Mouse (Mus musculus): ENCODE measurements around the gene Jup. TPM values are rescaled to one million over a fixed set of nuclear protein-coding genes. Genes with fewer than 3 reads are reported as not detected.
"Not testable (repeated sequence)": the region's sequence is repeated elsewhere in the genome, so short reads cannot be mapped to it uniquely, and the experiment has no call there.

Jup gene
- polyA plus RNA-seq, 1 experiment from 2014 or later: 33.3 TPM

DNA sequence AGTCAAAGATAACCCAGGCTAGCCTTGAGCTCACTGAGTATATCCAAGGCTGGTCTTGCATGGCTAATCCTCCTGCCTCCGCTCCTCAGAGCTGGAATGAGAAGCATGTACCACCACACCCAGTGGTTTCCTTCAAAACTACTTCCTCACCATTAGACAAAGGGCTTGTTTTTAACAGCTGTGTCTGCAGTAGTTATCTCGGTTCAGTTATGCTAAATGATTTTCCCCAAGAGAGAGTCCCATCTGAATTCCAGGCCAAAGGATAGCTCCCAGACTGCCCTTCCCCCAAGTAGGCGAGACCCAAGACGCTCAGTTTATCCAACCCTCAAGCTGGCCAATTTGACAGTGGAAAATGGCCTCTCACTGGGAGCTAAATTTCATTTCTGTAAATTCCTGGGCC is 21.6 kb downstream of the Jup start:
- no peak for ATAC-seq
- no peak for DNase-seq (ENCODE audit: low spot score)
- Histone ChIP-seq H3K9ac (ENCODE audit: low read length) (no peak overlapping the region), H3K9me3 (replicated peaks; ENCODE audit: control insufficient read depth, low read length) (no peaks in the 10 kb centered on the region), H3K36me3 (ENCODE audit: control insufficient read depth, insufficient read depth, low read length) (peaks cover 56% of the 10 kb centered on the region), H3K4me2 (ENCODE audit: low read length) (no peak overlapping the region), H3K4me3 (ENCODE audit: low read depth, low read length) (no peak overlapping the region), H3K4me1 (ENCODE audit: control insufficient read depth, insufficient read depth, low read length) (no peaks in the 10 kb centered on the region), H3K27me3 (replicated peaks; ENCODE audit: control insufficient read depth, insufficient read depth, low read length) (no peaks in the 10 kb centered on the region), H3K27ac (ENCODE audit: low read depth, low read length) (no peak overlapping the region)
- 85% methylated on average over 4 of the region's 4 CpGs for WGBS

DNA sequence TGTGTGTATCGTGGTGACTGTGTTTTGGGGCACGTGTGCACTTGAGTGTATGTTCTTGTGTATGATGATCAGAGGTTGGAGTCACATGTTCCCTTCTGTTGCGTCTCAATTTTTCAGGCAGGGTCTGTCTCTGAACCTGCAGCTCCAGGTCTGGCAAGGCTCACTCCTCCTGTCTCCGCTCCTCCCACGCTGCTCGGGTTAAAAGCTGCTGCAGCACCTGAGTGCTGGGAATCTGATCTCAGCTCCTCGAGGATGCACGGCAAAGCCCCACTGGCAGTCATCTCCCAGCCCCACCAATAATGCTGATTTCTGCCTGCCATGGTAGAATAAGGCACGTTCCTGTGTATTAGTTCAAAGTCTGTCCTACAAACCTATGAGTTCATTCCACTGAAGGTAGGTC is 22.4 kb downstream of the Jup start:
- WGBS: 90% methylated on average over 9 of the region's 9 CpGs
- ATAC-seq (no peak), DNase-seq (ENCODE audit: low spot score) (no peak)
- Histone ChIP-seq H3K36me3 (ENCODE audit: control insufficient read depth, insufficient read depth, low read length) (peaks cover 50% of the 10 kb centered on the region), H3K27me3 (replicated peaks; ENCODE audit: control insufficient read depth, insufficient read depth, low read length) (no peaks in the 10 kb centered on the region), H3K9me3 (replicated peaks; ENCODE audit: control insufficient read depth, low read length) (no peaks in the 10 kb centered on the region), H3K4me2 (ENCODE audit: low read length) (no peak overlapping the region), H3K9ac (ENCODE audit: low read length) (no peak overlapping the region), H3K4me3 (ENCODE audit: low read depth, low read length) (no peak overlapping the region), H3K27ac (ENCODE audit: low read depth, low read length) (no peak overlapping the region), H3K4me1 (ENCODE audit: control insufficient read depth, insufficient read depth, low read length) (no peaks in the 10 kb centered on the region)

DNA sequence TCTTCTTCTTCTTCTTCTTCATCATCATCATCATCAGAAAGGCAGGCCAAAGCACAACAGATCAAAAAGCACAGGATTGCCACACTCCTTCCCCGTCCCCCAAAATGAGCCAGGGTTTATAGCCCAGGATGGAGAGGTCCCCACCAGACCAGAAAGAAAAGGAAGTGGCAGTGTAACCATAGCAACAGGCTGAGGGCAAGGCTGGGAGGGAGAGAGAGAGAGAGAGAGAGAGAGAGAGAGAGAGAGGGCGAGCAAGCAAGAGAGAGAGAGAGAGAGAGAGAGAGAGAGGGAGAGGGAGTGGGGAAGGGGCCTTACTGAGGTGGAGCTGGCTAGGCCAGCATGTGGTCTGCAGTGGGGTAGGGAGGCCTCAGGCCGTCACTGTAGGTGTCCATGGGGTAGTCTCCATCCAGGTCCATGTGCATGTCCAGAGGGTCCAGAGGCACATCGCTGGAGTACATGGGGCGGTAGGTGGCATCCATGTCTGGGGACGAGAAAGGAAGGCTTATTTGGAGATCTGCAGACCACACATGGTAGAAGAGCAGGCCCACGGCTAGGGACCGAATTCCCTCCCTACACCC is 25.5 kb downstream of the Jup start:
- no peak overlapping the region for H3K4me2 ChIP-seq (ENCODE audit: low read length)
- 72% methylated on average over 7 of the region's 8 CpGs for WGBS
- ATAC-seq: no peak
- no peaks in the 10 kb centered on the region for H3K27me3 ChIP-seq (replicated peaks; ENCODE audit: control insufficient read depth, insufficient read depth, low read length)
- no peaks in the 10 kb centered on the region for H3K9me3 ChIP-seq (replicated peaks; ENCODE audit: control insufficient read depth, low read length)
- DNase-seq (ENCODE audit: low spot score): no peak
- H3K4me3 ChIP-seq (ENCODE audit: low read depth, low read length): no peak overlapping the region
- H3K4me1 ChIP-seq (ENCODE audit: control insufficient read depth, insufficient read depth, low read length): no peaks in the 10 kb centered on the region
- no peak overlapping the region for H3K9ac ChIP-seq (ENCODE audit: low read length)
- H3K36me3 ChIP-seq (ENCODE audit: control insufficient read depth, insufficient read depth, low read length): peaks cover 36% of the 10 kb centered on the region
- no peak overlapping the region for H3K27ac ChIP-seq (ENCODE audit: low read depth, low read length)

DNA sequence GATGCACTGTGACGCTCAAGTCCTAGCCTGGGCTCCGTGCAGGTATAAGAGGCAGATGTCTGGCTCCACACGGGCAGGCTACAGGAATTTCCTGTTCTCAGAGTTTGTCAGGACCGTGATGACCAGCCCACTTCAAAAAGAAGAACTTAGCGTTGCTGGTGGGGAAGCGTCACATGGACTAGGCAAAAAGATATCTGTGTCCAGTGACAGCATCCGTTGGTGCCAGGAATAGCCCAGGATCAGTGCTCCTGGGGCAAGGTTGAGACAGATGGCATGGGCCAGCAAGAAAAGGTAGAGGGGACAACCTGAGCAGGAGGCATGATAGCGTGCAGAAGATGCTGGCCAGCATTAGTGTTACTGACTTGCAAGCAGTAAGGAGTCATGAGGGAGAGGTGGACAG is 27.7 kb downstream of the Jup start:
- H3K9ac ChIP-seq (ENCODE audit: low read length): no peak overlapping the region
- ATAC-seq: no peak

DNA sequence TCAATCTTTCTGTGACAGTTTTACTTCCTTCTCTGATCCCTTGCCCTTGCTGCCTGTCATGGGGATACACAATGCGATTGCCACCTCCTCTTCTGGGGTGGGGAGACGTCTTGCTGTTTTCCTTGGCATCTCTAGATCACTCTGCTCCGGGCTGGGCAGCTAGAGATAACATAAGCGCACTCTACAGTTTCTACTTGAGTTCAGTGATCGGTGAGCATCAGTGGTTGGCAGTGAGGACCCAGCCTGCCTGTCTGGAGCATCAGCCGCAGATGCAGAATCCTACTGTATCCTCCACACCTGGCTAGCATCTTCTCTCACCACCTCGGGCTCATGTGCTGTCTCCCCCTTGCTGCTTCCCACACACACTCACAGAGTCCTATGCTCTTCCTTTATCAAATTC is 28.4 kb downstream of the Jup start:
- H3K27ac ChIP-seq (ENCODE audit: low read depth, low read length): no peak overlapping the region
- no peak overlapping the region for H3K4me2 ChIP-seq (ENCODE audit: low read length)
- DNase-seq (ENCODE audit: low spot score): no peak
- no peak for ATAC-seq
- peaks cover 15% of the 10 kb centered on the region for H3K36me3 ChIP-seq (ENCODE audit: control insufficient read depth, insufficient read depth, low read length)
- H3K27me3 ChIP-seq (replicated peaks; ENCODE audit: control insufficient read depth, insufficient read depth, low read length): no peaks in the 10 kb centered on the region
- no peaks in the 10 kb centered on the region for H3K4me1 ChIP-seq (ENCODE audit: control insufficient read depth, insufficient read depth, low read length)
- no peaks in the 10 kb centered on the region for H3K9me3 ChIP-seq (replicated peaks; ENCODE audit: control insufficient read depth, low read length)
- H3K9ac ChIP-seq (ENCODE audit: low read length): no peak overlapping the region
- WGBS: 86% methylated on average over 7 of the region's 7 CpGs
- H3K4me3 ChIP-seq (ENCODE audit: low read depth, low read length): no peak overlapping the region

More for the DNA sequence above, 27.7 kb downstream of the Jup start:
- H3K4me2 ChIP-seq (ENCODE audit: low read length): no peak overlapping the region
- H3K27ac ChIP-seq (ENCODE audit: low read depth, low read length): no peak overlapping the region
- no peaks in the 10 kb centered on the region for H3K27me3 ChIP-seq (replicated peaks; ENCODE audit: control insufficient read depth, insufficient read depth, low read length)
- WGBS: 82% methylated on average over 8 of the region's 8 CpGs
- H3K4me1 ChIP-seq (ENCODE audit: control insufficient read depth, insufficient read depth, low read length): no peaks in the 10 kb centered on the region
- DNase-seq (ENCODE audit: low spot score): no peak
- peaks cover 17% of the 10 kb centered on the region for H3K36me3 ChIP-seq (ENCODE audit: control insufficient read depth, insufficient read depth, low read length)
- H3K9me3 ChIP-seq (replicated peaks; ENCODE audit: control insufficient read depth, low read length): no peaks in the 10 kb centered on the region
- no peak overlapping the region for H3K4me3 ChIP-seq (ENCODE audit: low read depth, low read length)

DNA sequence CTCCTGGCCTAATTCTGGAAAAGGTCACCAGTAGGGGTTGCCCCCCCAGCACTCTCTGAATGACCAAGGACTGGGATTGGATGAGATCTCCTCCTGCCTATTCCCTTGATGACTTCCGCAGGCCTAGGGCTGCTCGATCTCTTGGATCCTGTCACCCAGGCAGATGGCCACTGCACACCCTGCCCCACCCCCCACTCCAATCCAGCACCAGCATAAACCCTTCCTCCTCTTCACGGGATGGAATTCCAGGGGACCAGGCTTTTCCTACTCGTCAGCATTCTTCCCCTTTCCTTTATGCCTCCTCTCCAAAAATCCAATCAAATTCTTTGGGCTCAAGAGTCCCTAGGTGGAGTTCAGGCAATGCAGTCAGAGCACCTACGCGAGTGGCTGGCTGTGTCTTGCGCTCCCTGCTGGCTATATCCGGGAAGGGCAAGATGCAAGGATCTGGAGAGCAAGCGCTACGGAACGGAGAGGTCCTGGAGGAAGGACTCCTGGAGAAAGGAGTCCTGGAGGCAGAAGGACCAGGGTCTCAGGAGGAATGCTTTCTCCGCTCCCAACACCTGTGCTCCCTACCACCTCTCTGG is 34.5 kb downstream of the Jup start:
- Histone ChIP-seq H3K4me1 (ENCODE audit: control insufficient read depth, insufficient read depth, low read length) (no peaks in the 10 kb centered on the region), H3K4me3 (ENCODE audit: low read depth, low read length) (no peak overlapping the region), H3K9me3 (replicated peaks; ENCODE audit: control insufficient read depth, low read length) (no peaks in the 10 kb centered on the region), H3K36me3 (ENCODE audit: control insufficient read depth, insufficient read depth, low read length) (no peaks in the 10 kb centered on the region), H3K4me2 (ENCODE audit: low read length) (no peak overlapping the region), H3K27me3 (replicated peaks; ENCODE audit: control insufficient read depth, insufficient read depth, low read length) (no peaks in the 10 kb centered on the region), H3K9ac (ENCODE audit: low read length) (no peak overlapping the region), H3K27ac (ENCODE audit: low read depth, low read length) (no peak overlapping the region)
- WGBS: 19% methylated on average over 12 of the region's 12 CpGs
- DNase-seq (ENCODE audit: low spot score) (peak; percentile 60), ATAC-seq (peak; percentile 43; the same call in 1 of the 2 replicates)

DNA sequence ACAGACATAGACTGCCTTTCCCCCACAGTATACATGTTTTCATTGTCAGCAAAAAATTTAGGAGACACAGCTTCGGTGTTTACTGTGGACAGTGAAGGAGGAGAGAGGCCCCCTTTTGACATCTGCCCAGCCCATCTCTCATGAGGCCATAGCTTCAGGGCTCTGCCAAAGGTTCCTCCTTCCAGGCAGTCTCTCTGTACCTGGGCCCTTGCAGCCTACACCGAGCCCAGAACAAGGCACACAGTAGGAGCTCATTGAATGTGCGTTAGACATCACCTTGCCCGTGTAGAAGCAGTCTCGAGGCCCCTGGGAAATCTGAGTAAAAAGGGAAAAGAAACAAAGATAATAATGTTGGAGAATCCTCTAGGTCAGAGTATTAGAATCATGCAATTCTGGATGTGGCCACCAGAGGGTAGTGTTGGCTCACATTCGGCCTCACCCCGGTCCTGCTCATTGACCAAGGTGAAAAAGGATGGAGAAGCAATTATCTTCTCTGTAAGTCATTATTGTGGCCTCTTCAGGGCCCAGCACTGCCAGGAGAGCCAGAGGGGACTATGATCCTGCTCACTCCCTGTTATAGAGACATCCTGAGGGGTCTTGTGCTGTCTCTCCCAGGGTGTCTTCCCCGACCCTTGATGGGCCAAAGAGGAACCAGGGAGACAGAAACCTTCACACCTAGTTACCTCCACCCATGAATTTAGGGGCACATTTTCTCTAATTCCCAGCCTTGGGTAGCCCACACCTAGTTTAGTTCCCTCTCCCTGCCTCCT is 35.2 kb downstream of the Jup start:
- Histone ChIP-seq H3K4me1 (ENCODE audit: control insufficient read depth, insufficient read depth, low read length) (no peaks in the 10 kb centered on the region), H3K4me3 (ENCODE audit: low read depth, low read length) (no peak overlapping the region), H3K9ac (ENCODE audit: low read length) (no peak overlapping the region), H3K9me3 (replicated peaks; ENCODE audit: control insufficient read depth, low read length) (no peaks in the 10 kb centered on the region), H3K36me3 (ENCODE audit: control insufficient read depth, insufficient read depth, low read length) (no peaks in the 10 kb centered on the region), H3K27ac (ENCODE audit: low read depth, low read length) (no peak overlapping the region), H3K4me2 (ENCODE audit: low read length) (no peak overlapping the region), H3K27me3 (replicated peaks; ENCODE audit: control insufficient read depth, insufficient read depth, low read length) (no peaks in the 10 kb centered on the region)
- peak; percentile 76 for DNase-seq (ENCODE audit: low spot score)
- peak; percentile 45; the same call in 1 of the 2 replicates for ATAC-seq
- WGBS: 13% methylated on average over 8 of the region's 8 CpGs

DNA sequence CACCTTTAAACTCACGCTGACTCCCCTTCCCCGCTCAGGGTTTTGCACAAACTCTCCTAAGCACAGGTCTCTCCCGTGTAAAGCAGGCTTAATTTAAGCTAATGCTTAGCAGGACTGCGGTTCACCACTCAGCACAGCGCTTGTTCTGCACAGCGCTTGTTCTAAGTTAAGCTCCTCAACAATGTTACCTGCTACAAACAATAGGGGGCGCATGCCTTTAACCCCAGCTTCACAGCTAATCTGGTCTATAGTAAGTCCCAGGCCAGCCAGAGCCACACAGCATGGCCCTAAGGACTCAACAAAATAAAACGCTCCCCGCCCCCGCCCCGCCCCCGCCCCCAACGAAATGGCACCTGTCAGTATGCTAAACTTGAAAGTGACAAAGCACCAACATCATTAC is 36.5 kb downstream of the Jup start:
- WGBS: no CpG with 5 or more reads among the region's 13 CpGs
- DNase-seq (ENCODE audit: low spot score): not testable (repeated sequence)

DNA sequence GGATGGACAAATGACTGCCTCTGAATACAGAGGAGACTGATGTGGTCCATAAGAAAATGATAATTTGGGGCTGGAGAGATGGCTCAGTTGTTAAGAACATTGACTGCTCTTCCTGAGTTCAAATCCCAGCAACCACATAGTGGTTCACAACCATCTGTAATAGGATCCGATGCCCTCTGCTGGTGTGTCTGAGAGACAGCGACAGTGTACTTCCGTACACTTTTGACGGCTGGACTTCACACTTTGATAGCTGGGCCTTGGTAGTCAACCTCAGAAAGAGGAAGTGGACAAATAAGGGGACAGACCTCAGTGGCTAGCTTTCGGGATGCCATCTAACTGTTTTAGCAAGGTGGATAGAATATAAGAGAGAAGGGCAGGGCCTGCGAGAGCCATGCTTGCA is 37.4 kb downstream of the Jup start:
- no peak for DNase-seq (ENCODE audit: low spot score)
- H3K27ac ChIP-seq (ENCODE audit: low read depth, low read length): no peak overlapping the region
- H3K4me1 ChIP-seq (ENCODE audit: control insufficient read depth, insufficient read depth, low read length): peaks cover 3% of the 10 kb centered on the region; the same call in 1 of the 2 replicates
- H3K9ac ChIP-seq (ENCODE audit: low read length): no peak overlapping the region
- 78% methylated on average over 6 of the region's 6 CpGs for WGBS
- no peaks in the 10 kb centered on the region for H3K27me3 ChIP-seq (replicated peaks; ENCODE audit: control insufficient read depth, insufficient read depth, low read length)
- no peak overlapping the region for H3K4me2 ChIP-seq (ENCODE audit: low read length)
- no peaks in the 10 kb centered on the region for H3K36me3 ChIP-seq (ENCODE audit: control insufficient read depth, insufficient read depth, low read length)
- H3K9me3 ChIP-seq (replicated peaks; ENCODE audit: control insufficient read depth, low read length): no peaks in the 10 kb centered on the region
- H3K4me3 ChIP-seq (ENCODE audit: low read depth, low read length): no peak overlapping the region
- ATAC-seq: no peak

More for the DNA sequence above, 36.5 kb downstream of the Jup start:
- not testable (repeated sequence) for H3K27ac ChIP-seq (ENCODE audit: low read depth, low read length); H3K36me3 ChIP-seq (ENCODE audit: control insufficient read depth, insufficient read depth, low read length); H3K9me3 ChIP-seq (replicated peaks; ENCODE audit: control insufficient read depth, low read length); H3K4me2 ChIP-seq (ENCODE audit: low read length); H3K27me3 ChIP-seq (replicated peaks; ENCODE audit: control insufficient read depth, insufficient read depth, low read length); H3K9ac ChIP-seq (ENCODE audit: low read length); ATAC-seq; H3K4me3 ChIP-seq (ENCODE audit: low read depth, low read length); H3K4me1 ChIP-seq (ENCODE audit: control insufficient read depth, insufficient read depth, low read length)

Measured in forebrain, embryonic 14.5 days (tissue).